Mouse (Mus musculus) liver, adult (tissue): ENCODE measurements around the gene Bphl.

Source experiments
- GATA4 ChIP-seq: IDR thresholded peaks from 2 replicates; pipeline ENCODE4 v1.6.1; 2014; ENCODE audit warnings: mild to moderate bottlenecking, low read length; ENCODE audit not compliant: insufficient replicate concordance

The Bphl gene

DNA sequence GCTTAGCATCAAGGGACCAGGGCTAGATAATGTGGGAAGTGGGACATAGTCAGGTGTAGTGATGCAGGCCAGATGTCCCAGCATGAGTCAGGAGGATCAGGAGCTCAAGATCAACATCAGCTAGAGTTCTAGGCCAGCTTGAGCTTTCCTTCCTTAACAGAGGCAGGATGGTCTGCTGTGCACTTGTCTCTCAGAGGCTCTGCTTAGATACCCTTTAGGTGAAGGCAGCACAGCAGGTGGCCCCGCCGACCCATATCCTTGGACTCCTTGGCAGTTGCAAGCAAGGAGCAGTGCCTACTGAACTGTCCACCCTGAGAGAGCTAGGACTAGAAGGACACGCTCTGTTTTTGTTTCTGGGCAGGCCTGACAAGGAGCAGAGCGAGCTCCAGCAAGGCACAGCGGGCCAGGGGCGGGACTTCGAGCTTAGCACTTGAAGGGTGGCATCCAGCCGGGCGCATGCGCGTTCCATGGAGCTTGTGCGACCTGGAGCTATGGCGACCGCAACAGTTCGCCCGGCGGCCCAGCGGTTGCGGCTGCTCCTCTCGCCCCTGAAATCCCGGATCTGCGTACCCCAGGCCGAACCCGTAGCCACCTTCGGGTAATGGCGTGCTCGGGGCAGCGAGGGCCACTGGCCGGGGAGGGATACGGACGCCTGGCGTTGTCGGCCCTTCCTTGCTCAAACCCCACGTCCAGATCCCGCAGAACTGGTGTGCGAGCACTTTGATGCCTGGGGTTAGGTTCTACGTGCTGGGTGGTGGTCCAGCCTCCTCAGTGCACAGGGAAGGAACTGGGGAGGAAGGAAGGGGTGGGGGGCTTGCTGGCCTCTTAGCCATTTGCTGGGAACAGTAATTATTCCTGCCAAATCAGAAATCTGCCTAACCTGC is at the start of gene Bphl:
TSS of gene Bphl (plus strand) at position 426 of the 884 bp plus-strand sequence.
- no peak for TF ChIP-seq GATA4

DNA sequence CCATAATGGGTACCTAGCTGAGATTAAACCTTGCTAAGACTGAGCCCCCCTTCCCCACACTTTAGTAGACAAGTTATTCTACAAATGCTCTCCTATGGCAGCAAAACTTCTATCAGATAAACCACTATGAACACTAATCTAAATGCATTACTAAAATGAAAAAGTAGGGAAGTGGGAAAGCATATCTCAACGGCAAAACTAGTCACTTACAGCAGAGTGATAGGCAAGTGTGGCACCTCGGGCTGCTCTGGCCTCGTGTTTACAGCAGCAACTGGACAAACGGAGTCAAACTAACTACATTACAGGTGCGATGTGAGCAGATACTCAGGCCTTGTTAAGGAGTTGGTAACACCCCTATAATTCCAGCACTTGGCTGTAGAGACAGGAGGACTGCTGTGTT is 47.8 kb upstream of the Bphl start:
- no peak for TF ChIP-seq GATA4

DNA sequence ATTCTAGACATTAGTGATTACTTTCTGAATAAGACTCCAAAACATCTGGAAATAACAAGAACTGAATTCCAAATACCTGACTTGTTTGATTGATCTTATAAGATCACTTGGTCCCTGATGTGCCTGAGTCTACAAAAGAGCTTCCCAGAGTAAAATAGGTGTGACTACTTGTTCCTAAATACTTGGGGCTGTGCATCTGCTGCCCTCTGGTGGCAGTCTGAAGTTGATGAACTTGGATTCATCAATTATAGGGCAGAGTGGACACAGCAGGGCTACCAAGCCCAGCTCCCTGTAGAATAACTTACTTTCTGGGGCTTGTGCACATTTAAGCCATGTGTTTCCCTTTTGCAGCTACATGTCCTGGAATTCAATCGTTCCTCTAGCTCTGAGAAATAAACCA is 42.2 kb upstream of the Bphl start:
- no peak for TF ChIP-seq GATA4

DNA sequence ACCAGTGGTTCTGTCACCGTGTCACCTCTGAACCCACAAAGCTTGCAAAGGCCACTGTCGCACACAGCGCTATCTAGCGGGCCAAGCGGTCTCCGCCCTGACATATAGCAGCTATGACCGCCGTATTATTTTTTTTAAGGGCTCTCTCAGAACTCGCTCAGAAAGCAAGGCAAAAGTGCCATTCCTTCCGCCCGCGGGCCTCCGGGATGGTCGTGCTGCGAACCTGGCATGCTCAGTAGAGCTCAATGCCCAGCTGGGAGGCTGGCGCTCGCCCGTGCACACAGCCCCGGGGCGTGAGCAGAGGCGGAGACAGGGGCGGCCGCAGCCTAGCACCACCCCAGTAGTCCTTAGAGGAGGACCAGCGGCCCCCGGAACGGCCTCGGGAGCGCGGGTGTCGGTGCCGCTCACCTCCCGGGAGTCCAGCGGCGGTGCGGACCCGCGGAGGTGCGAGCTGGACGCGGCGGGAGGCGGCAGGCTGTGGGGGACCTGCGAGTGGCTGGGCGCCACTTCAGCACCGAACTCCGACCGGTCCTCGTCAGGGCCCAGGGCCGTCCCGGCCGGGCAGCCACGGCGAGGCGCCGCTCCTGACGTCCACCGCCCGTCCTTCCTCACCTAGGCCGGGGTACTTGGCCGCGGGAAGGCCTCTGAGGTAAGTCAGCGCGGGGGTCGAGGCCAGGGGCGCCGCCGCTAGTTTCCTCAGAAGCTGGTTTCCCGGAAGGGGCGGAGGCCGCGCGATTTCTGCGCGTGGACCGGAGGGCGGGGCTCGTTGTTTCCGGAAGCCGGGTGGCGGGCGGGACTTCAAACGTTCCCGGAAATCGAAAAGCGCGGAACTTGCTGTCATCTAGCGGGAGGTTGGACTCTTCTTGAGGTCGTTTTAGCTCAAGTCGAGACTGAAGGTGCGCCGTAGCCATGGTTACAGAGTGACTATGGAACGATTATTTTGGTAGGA is 35.1 kb upstream of the Bphl start, which contains the start of the genes Ripk1 and Serpinb6a:
TSS of gene Ripk1 (plus strand) at position 306 of the 949 bp plus-strand sequence.
TSS of gene Serpinb6a (minus strand) at position 737 of the 949 bp plus-strand sequence.
- TF ChIP-seq GATA4 = peak; percentile 8; the same call in 1 of the 2 replicates

DNA sequence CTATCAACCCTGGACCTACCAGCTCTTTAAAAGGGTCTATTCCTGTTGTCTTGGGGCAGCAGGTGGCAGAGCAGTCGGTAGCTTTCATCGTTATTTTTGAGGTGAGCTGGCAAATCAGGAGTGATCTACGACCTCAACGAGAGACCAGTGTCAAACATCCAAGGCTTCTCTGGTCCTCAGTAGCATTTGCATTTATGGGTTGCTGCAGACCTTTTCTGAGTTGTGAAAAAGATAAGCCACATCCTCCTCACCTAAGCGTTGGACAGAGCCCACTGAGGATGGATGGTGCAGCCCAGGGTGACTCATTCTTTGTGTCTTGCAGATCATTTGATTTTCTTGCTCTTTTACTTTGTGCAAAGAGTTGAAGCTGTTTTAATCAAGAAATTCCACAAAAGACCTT is 34.3 kb upstream of the Bphl start:
- TF ChIP-seq GATA4 = no peak

DNA sequence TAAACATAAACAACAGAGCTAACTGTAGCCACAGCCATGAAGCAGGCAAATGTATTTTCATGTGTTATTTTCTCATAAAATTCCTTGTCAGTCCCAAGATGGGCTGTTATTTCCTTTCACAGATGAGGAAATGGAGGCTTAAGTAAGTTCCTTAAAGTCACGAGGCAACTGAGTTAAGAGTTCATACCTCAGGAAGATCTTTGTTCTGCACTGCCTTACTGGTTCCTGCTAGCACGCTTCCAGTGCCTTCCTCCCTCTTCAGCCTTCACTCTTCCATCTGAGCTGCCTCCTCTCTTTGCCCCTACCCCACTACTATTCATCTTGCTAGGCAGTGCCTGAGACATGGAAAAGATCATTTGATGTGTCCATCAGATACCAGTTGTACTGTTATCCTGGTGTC is 30.2 kb upstream of the Bphl start:
- TF ChIP-seq GATA4 = no peak

DNA sequence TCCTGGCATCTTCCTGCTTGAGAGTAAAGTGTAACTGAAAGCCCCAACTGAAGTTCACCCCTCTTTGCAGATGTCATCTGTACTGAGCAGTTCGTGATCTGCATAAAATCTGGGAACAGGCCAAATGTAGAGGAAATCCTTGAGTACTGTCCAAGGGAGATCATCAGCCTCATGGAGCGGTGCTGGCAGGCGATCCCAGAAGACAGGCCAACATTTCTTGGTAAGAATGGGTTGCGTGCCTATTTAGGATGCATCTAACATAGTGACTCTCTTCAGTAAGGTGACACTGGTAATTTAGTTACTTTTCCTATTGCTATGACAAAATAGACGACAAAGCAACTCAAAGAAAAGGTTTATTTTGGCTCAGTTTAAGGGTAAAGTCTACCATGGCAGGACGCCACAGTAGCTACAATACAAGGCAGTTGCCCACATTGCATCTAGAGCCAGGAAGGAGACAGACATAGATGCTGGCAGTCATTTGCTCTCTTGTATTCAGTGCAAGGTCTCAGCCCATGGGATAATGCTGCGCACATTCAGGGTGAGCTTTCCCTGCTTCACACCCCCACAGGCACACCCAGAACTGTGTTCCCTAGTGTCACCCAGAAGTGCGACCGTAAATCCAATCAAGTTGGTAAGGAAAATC is 20.3 kb upstream of the Bphl start:
- TF ChIP-seq GATA4 = no peak

DNA sequence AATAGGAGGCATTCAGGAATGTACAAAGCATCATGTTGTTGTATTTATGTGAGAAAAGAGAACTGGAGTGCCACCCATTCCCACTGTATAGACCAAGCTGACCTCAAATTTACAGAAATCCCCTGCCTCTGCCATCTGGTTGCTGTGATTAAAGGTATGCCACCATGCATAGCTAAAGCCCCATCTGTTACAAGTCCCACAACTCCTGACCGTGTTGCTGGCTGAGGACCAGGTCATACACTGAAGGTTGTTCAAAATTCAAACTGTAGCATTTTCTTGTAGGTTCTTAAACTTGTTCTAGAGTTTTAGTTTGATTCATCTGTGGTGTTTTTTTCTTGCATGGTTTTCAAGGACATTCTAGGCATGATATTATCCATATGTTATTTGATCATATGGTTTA is 18.9 kb upstream of the Bphl start:
- no peak for TF ChIP-seq GATA4

DNA sequence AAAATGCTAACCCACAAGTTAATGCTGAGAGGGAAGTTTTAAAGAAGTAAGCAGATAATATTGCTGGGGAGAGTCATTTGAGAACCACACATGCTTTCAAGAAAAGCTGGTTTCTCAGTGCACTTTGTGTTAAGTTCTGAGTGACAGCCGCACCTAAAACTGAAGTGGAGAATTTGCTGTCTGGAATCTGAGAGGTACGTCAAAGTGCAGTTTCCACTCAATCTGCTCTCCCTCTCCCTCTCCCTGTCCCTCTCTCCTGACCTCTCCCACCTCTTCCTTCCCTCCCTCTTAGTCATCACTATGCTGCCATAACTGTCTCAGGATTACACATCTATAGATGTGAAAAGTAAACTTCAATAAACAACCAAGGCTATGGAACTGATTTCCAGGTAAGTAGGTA is 15.4 kb upstream of the Bphl start:
- TF ChIP-seq GATA4 = no peak

DNA sequence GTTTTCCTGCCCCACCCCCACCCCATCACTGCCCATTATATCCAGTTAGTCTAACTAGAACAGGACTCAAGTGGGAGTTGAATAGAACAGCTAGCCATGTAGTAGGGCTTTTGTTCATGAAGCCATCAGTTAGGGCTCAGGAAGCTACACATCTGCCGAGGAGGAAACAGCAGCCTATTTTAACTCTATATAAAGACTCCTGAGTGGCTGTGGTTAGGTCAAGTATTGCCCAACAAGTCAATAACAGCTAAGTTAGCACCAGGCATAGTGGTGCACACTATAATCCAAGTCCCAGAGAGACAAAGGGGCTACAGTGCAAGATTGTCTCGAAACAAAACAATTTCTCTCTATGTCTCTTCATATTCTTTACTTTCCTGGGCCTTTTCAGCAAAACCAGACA is 5.4 kb upstream of the Bphl start:
- no peak for TF ChIP-seq GATA4

DNA sequence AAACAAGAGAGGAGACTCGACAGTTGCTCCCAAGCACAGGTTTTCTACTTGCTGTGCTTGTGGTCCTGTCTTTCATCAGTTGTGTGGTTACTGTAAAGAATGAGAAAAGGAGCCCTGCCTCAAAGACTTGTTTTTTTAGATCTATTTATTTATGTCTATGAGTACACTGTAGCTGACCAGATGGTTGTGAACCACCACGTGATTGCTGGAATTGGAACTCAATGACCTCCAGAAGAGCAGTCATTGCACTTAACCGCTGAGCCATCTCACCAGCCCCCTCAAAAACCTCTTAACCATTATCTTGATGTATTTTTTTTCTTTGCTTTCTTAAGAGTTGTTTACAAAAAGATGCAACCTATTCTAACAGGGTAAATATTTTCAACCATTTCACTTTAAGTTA is 2.0 kb upstream of the Bphl start:
- TF ChIP-seq GATA4 = no peak

DNA sequence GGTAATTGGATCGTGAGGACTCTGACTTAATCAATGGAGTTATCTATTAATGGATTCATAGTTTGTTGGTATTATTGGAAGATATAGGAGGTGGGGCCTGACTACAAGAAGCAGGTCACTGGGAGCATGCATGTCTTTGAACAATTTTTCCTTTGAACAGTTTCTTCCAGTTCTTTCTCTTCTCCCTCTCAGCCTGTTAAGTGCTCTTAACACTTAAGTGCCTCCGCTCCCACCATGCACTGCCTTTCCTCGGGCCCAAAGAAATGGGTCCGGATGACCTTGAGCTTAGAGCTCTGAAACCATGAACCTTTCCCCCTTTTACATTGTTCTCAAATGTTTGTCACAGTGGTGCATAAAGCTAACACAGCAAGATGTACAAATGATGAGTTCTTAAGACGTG is 671 bp upstream of the Bphl start:
- no peak for TF ChIP-seq GATA4

DNA sequence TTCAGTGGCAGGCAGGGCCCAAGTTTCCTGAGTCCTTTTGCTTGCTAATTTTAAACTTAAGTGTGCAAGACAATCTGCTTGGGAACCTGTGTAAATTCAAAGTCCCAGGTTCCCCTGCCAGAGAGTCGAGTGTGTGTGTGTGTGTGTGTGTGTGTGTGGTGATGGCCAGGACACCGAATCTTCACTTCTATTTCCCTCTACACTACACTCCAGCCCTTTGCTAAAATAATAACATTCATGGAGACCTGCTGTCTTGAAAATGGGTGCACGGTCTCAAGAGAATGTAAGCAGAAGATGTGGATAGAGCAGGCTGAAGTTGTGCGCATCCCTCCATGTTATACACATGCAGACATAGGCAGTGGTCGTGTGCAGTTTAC is 647 bp downstream of the Bphl start:
- TF ChIP-seq GATA4 = no peak

DNA sequence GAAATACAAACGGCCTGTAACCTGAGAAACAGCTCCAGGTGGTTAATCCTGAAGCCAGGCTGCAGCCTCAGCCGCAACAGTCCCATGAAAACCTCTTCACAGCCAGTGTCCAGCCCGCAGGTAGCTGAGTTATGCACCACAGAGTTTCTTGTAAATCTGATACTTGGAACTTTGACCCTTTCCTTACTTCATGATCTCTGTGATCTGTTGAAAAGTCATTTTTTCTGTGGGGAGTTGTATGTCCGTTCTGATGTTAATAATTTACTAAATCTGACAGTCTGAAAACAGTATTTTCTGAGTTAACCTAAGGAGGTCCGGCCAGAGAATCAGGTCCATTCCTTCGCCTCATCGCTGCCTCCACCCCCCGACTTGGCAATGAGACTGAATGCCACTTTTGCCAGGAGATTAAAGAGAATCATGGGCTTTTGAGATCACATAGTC is 1.5 kb downstream of the Bphl start:
- TF ChIP-seq GATA4 = no peak

DNA sequence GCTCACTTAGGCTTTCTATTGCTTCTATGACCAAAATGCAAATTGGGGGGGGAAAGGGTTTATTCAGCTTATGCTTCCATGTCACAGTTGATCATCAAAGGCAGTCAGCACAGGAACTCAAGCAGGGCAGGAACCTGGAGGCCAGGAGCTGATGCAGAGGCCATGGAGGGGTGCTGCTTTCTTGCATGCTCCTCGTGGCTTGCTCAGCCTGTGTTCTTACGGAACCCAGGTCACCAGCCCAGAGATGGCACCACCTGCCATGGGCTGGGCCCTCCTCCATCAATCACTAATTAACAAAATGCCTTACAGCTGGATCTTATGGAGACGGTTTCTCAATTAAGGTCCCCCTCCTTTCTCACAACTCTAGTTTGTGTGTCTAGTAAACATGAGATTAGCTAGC is 2.7 kb downstream of the Bphl start:
- TF ChIP-seq GATA4 = no peak
